Mouse (Mus musculus): ENCODE measurements at regions not wholly inside any gene's neighbourhood (a gene's known extent, or its start where the extent isn't known, plus 50 kb on each side); places are given as distances from the start of the nearest gene placed in this dataset.

DNA sequence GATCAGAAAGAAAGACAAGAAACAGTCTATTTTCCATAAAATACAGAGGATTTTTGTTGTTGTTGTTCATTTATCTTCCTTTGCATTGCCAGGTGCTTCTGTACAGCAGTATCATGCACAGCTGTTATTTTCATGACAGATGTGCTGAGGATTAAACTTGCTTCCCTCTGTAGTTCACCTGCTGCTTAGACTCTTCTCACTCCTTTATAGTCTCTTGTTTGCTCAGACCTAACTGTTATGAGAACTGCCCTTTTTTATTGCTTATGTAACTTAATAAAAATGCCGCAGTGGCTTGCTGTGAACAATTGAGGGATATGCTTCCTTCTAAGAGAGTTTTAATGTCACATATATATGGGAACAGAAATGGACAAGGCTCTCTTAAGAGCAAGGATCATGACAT, 467.1 kb downstream of the Adcyap1 start:
- DNase-seq: no peak
- intact Hi-C loops (cut with DNase I): no loop called here

DNA sequence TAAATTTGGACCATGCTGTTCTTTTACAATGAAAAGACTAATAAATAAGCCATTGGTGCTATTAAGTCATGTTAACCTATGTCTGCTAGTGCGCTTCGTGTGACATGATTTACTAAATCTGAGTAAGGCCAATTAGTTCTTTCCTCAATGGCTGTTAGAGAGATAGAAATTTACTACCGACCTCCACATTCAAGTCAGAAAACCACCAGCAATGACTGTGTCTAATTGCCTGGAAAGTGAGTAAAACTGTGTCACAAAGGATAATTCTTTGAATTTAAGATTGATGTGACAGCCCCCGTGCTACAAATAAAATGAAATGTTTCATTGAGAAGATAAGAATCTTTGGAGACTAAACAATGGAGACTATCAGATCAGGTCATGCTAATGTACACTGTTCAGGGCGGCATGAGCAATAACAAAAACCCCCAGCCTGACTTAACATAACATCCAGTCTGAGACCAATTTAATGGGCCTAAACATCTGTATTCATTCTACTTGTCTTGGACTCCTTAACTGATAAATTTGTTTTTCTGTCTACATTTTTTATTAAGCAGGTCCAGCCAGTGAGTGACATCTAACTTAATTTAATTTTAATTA, 477.6 kb downstream of the Adcyap1 start:
- intact Hi-C loops (cut with DNase I): no loop called here
- no peak for DNase-seq

- intact Hi-C loops (cut with DNase I): no loop called here
- DNase-seq: no peak
Observed at GRCm38 (mm10) chr17:93700685-93701084, 501.9 kb downstream of the Adcyap1 start.

DNA sequence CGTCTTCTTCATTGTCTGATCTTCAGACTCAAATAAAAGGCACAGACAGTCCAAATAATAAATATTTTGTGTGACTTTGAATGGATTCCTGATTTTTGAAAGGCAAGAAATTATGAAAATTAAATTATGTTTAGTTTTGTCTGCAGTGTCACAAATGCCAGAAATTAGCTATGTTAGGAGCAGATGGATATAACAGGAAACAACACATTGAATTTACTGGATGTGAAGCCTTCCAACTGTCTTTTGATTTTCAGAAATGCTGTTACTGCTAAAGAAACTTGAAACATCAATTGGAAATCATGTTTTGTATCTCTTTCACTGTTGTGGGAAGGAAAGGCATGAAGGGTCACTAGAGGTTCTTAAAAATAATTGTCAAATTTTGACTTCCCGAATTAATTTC, 518.8 kb downstream of the Adcyap1 start:
- intact Hi-C loops (cut with DNase I): no loop called here
- no peak for DNase-seq

- no peak for DNase-seq
- intact Hi-C loops (cut with DNase I): no loop called here
Observed at GRCm38 (mm10) chr17:93741341-93741740, 542.5 kb downstream of the Adcyap1 start.

DNA sequence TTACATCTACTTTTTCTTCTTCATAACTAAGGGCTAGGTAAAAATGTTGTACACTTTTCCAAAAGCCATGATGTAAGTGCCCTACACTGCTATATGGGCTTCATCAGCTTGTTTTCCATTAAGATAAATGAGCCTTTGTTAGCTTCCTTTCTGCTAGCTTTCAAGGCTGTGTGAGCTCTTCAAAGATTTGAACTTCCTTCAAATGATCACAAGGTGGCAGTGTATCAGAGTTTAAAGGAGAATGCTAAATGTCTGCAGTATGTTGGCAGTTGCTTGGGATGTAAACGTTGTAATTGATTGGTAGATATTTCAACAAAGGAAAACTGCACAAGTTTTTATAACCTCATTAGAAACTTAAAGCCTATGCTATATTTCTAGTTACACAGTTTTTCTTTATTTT, 563.5 kb downstream of the Adcyap1 start:
- intact Hi-C loops (cut with DNase I): loop anchor here (10.0 kb wide), 1 partner anchor 972 kb away; no protein-coding TSS in a partner anchor
- no peak for DNase-seq

All from heart, postnatal 36 days (tissue).